15 mouse cellular contexts compared by ENCODE assay signal in the genomic region with DNA sequence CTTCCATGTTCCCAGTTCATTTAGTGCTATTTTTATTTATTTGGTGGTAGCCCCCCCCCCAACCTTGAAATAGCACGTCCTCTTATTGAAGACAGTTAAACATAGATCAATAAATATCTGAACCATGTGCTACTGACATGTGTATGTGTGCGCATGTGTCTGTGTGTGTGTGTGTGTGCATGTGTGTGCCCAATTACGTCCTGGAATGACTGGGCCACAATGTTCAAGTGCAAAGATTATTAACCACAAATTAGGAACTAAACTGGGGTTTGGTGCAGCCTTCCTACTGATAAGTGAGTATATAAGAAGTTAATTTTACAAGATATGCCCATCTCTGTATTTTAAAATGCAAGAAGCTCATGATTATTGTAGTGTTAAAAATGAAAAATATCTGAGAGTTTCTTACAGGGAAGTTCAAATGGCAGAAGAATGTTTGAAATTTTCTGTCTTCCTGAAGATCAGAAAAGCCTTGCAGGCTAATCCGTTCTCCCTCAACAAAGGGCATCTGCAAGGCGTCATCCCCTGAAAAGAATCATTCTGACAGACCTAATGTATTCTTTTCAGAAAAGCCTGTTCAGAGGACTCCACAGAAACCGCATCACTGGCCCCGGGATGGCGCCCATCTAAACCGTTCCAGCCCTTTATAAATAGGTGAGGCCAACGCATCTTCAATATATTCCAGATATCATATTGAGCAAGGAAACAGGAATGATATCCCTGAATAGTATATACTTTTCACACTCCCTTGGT.
A peak's percentile ranks its signal among the peaks of the same experiment; 100 is the strongest.
DNase-seq lines count a peak whose midpoint lies in the region; ATAC-seq and TF ChIP-seq lines count a peak whose summit lies in the region.
"Had no signal": no experiment of that assay in that cellular context is flagged by ENCODE, and none has a peak within 500 bp of the region (broad histone marks: within the 10 kb centered on the region; RNA-seq: fewer than 3 reads in every experiment).

No protein-coding gene starts in this region.

- TF ChIP-seq CTCF in liver, postnatal 0 days (IDR thresholded peaks at IDR 0.05; ENCODE audit: low read depth) = no peak

- DNase-seq in MN1 (ENCODE audit: low spot score) = peak; percentile 33
- peak; percentile 70 for DNase-seq in embryo, embryonic 11 days
- peak; percentile 25 for DNase-seq in hindbrain, embryonic 10.5 days (ENCODE audit: low spot score)
- no peak for DNase-seq in urinary bladder, postnatal 25 days (ENCODE audit: low spot score)
- DNase-seq in right cerebral cortex, postnatal 36 days (ENCODE audit: low spot score in 2 of 2) = no peak
- no peak for DNase-seq in liver, postnatal 0 days
- no peak for DNase-seq in lung, postnatal 10 days
- DNase-seq: adrenal gland, postnatal 36 days; cerebellum, adult 18-20 months; gastrocnemius, postnatal 10 days; lung, postnatal 36 days had no signal

- H3K9ac ChIP-seq in midbrain, embryonic 13.5 days (replicated peaks) = peak overlapping the region; percentile 52; the same call in 1 of the 2 replicates
- no peak overlapping the region for H3K9ac ChIP-seq in liver, postnatal 0 days (replicated peaks)
- H3K9ac ChIP-seq: embryonic facial prominence, embryonic 15.5 days; heart, embryonic 15.5 days had no signal

- WGBS in hindbrain, embryonic 10.5 days = 26% methylated on average over 10 of the region's 10 CpGs
- WGBS in midbrain, embryonic 13.5 days = 4% methylated on average over 10 of the region's 10 CpGs
- 70% methylated on average over 10 of the region's 10 CpGs for WGBS in liver, postnatal 0 days (ENCODE audit: insufficient replicate concordance)

- H3K36me3 ChIP-seq in hindbrain, embryonic 10.5 days = no peaks in the 10 kb centered on the region
- no peaks in the 10 kb centered on the region for H3K36me3 ChIP-seq in midbrain, embryonic 13.5 days
- H3K36me3 ChIP-seq in liver, postnatal 0 days (replicated peaks; ENCODE audit: insufficient read depth, low read length) = no peaks in the 10 kb centered on the region
- H3K36me3 ChIP-seq: embryonic facial prominence, embryonic 15.5 days; heart, embryonic 15.5 days had no signal

- H3K27me3 ChIP-seq in hindbrain, embryonic 10.5 days (ENCODE audit: insufficient read depth, poor library complexity, severe bottlenecking) = no peaks in the 10 kb centered on the region
- H3K27me3 ChIP-seq in midbrain, embryonic 13.5 days = no peaks in the 10 kb centered on the region
- no peaks in the 10 kb centered on the region for H3K27me3 ChIP-seq in liver, postnatal 0 days (ENCODE audit: insufficient read depth, low read length)
- H3K27me3 ChIP-seq: embryonic facial prominence, embryonic 15.5 days; heart, embryonic 15.5 days had no signal

- peak overlapping the region; percentile 15 for H3K4me2 ChIP-seq in midbrain, embryonic 13.5 days (replicated peaks)
- no peak overlapping the region for H3K4me2 ChIP-seq in liver, postnatal 0 days (ENCODE audit: low read depth, low read length)
- H3K4me2 ChIP-seq: embryonic facial prominence, embryonic 15.5 days; heart, embryonic 15.5 days had no signal

- peak overlapping the region; percentile 87 for H3K27ac ChIP-seq in hindbrain, embryonic 10.5 days
- peak overlapping the region; percentile 94 for H3K27ac ChIP-seq in midbrain, embryonic 13.5 days
- H3K27ac ChIP-seq in liver, postnatal 0 days (ENCODE audit: low read depth) = no peak overlapping the region
- H3K27ac ChIP-seq: embryonic facial prominence, embryonic 15.5 days; heart, embryonic 15.5 days had no signal

- ATAC-seq in midbrain, embryonic 13.5 days = peak; percentile 61; the same call in 1 of the 2 replicates
- ATAC-seq in liver, postnatal 0 days = no peak
- ATAC-seq: intestine, postnatal 0 days had no signal

- peak overlapping the region; percentile 23; the same call in 1 of the 2 replicates for H3K4me3 ChIP-seq in hindbrain, embryonic 10.5 days
- no peak overlapping the region for H3K4me3 ChIP-seq in midbrain, embryonic 13.5 days (replicated peaks)
- H3K4me3 ChIP-seq in liver, postnatal 0 days (ENCODE audit: low read depth, low read length) = no peak overlapping the region
- H3K4me3 ChIP-seq: embryonic facial prominence, embryonic 15.5 days; heart, embryonic 15.5 days had no signal

- no peaks in the 10 kb centered on the region for H3K9me3 ChIP-seq in hindbrain, embryonic 10.5 days
- H3K9me3 ChIP-seq in midbrain, embryonic 13.5 days = no peaks in the 10 kb centered on the region
- no peaks in the 10 kb centered on the region for H3K9me3 ChIP-seq in liver, postnatal 0 days (ENCODE audit: low read length)
- H3K9me3 ChIP-seq: embryonic facial prominence, embryonic 15.5 days; heart, embryonic 15.5 days had no signal

- H3K4me1 ChIP-seq in hindbrain, embryonic 10.5 days (replicated peaks) = peaks cover 65% of the 10 kb centered on the region
- peaks cover 81% of the 10 kb centered on the region for H3K4me1 ChIP-seq in midbrain, embryonic 13.5 days (replicated peaks)
- H3K4me1 ChIP-seq in liver, postnatal 0 days (ENCODE audit: insufficient read depth) = no peaks in the 10 kb centered on the region

- no peak for TF ChIP-seq EP300 in liver, postnatal 0 days (IDR thresholded peaks at IDR 0.05; ENCODE audit: low read depth)

Comparison
In these comparisons a context has a peak if more than half of its experiments do, and no peak if none do; other contexts are left out.
1. DNase-seq: peak in MN1 (single experiment), embryo, embryonic 11 days (single experiment) and hindbrain, embryonic 10.5 days (single experiment); none in urinary bladder, postnatal 25 days (single experiment), right cerebral cortex, postnatal 36 days (0 of 2), liver, postnatal 0 days (single experiment) and lung, postnatal 10 days (single experiment).